Mouse (Mus musculus) olfactory bulb, adult 2 months (tissue): ENCODE measurements around the gene Gkap1.

Experiments used
- CTCF ChIP-seq: fragments of 200-500 bp; IDR thresholded peaks from 2 replicates; pipeline ENCODE4 v1.5.1; 2012; ENCODE audit warnings: low read depth, mild to moderate bottlenecking, low read length, moderate library complexity; ENCODE audit not compliant: insufficient read depth
- POLR2A ChIP-seq: fragments of 200-500 bp; IDR thresholded peaks from 2 replicates; pipeline ENCODE4 v1.6.1; 2012; ENCODE audit warnings: mild to moderate bottlenecking, low read depth, low read length, moderate library complexity; ENCODE audit not compliant: insufficient read depth

DNA sequence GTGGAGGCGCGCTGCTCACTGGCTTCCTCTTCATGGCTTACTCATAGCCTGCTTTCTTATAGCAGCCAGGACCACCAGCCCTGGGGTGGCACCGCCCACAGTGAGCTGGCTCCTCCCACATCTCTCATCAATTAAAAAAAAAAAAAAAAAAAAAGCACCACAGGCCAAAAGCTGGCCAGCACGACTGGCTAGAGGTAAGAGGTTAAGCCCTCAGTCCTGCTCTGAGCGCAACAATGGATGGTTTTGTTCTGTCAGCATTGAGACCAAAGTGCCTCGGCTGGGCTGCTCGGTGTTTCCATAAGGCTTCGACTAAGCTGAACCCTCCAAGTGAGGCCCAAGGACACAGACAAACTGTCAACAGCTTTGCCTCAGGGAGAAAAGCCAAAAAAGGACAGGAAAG lies 49.8 kb downstream of the Gkap1 start:
- no peak for TF ChIP-seq POLR2A
- TF ChIP-seq CTCF = no peak
